Mouse (Mus musculus): ENCODE measurements around the gene Clrn1.

The Clrn1 gene

GRCm38 (mm10) chr3:58831586-58831985, 53.6 kb downstream of the Clrn1 start:
- DNase-seq (ENCODE audit: low read depth, low spot score), result no peak

GRCm38 (mm10) chr3:58829926-58830325, 55.2 kb downstream of the Clrn1 start:
- DNase-seq (ENCODE audit: low read depth, low spot score), result no peak

- DNase-seq (ENCODE audit: low read depth, low spot score), result no peak
These were observed 56.6 kb downstream of the Clrn1 start for GRCm38 (mm10) chr3:58828366-58829153.

GRCm38 (mm10) chr3:58826266-58826665, 58.9 kb downstream of the Clrn1 start:
- DNase-seq (ENCODE audit: low read depth, low spot score), result peak; percentile 76

GRCm38 (mm10) chr3:58822211-58822610, 62.9 kb downstream of the Clrn1 start, which contains the start of gene Mindy4b-ps:
Mindy4b-ps (minus strand) TSS chr3:58822311.
- no peak for DNase-seq (ENCODE audit: low read depth, low spot score)

- no peak for DNase-seq (ENCODE audit: low read depth, low spot score)
These were observed 67.8 kb downstream of the Clrn1 start for GRCm38 (mm10) chr3:58817337-58817736.

GRCm38 (mm10) chr3:58814191-58814590, 70.9 kb downstream of the Clrn1 start:
- no peak for DNase-seq (ENCODE audit: low read depth, low spot score)

- no peak for DNase-seq (ENCODE audit: low read depth, low spot score)
These were observed 74.8 kb downstream of the Clrn1 start for GRCm38 (mm10) chr3:58810353-58810752.

GRCm38 (mm10) chr3:58809111-58809915, 75.8 kb downstream of the Clrn1 start:
- DNase-seq (ENCODE audit: low read depth, low spot score), result no peak

GRCm38 (mm10) chr3:58808636-58809035, 76.5 kb downstream of the Clrn1 start:
- DNase-seq (ENCODE audit: low read depth, low spot score), result no peak

GRCm38 (mm10) chr3:58804745-58805144, 80.4 kb downstream of the Clrn1 start:
- no peak for DNase-seq (ENCODE audit: low read depth, low spot score)

GRCm38 (mm10) chr3:58798676-58799075, 86.5 kb downstream of the Clrn1 start:
- no peak for DNase-seq (ENCODE audit: low read depth, low spot score)

GRCm38 (mm10) chr3:58798245-58798644, 86.9 kb downstream of the Clrn1 start:
- DNase-seq (ENCODE audit: low read depth, low spot score), result no peak
